Mouse (Mus musculus) liver, adult 2 months (tissue): ENCODE data around the gene Actr1a. TPM values are rescaled to one million over a fixed set of nuclear protein-coding genes. Genes with fewer than 3 reads are reported as not detected.

Experiments used
- DNase-seq: peaks from one replicate; pipeline ENCODE4 v3.0.0-alpha.2; 2011; ENCODE audit warnings: low read depth, low spot score; ENCODE audit errors: extremely low read depth
- H3K27ac ChIP-seq: fragments of 200-500 bp; replicated peaks from 2 replicates; pipeline ENCODE4 v1.5.1; 2012; ENCODE audit warnings: low read depth, mild to moderate bottlenecking, control low read depth, inconsistent platforms, low read length; ENCODE audit not compliant: insufficient read depth
- H3K27me3 ChIP-seq: fragments of 200-500 bp; 2 replicates; pipeline ENCODE4 v1.6.1; 2012; ENCODE audit warnings: mild to moderate bottlenecking, moderate library complexity, low read length, inconsistent platforms; ENCODE audit not compliant: control insufficient read depth, insufficient read depth
- H3K36me3 ChIP-seq: fragments of 200-500 bp; 2 replicates; pipeline ENCODE4 v1.6.1; 2012; ENCODE audit warnings: low read length, inconsistent platforms; ENCODE audit not compliant: control insufficient read depth, insufficient read depth
- H3K4me1 ChIP-seq: fragments of 200-500 bp; 2 replicates; pipeline ENCODE4 v1.6.1; 2011; ENCODE audit warnings: low read length; ENCODE audit not compliant: control insufficient read depth, insufficient read depth
- H3K4me3 ChIP-seq: fragments of 200-500 bp; 2 replicates; pipeline ENCODE4 v1.5.1; 2011; ENCODE audit warnings: low read depth, mild to moderate bottlenecking, control low read depth, low read length, moderate library complexity; ENCODE audit not compliant: insufficient read depth
- H3K79me2 ChIP-seq: fragments of 200-500 bp; 2 replicates; pipeline ENCODE4 v1.6.1; 2012; ENCODE audit warnings: inconsistent platforms, mild to moderate bottlenecking, low read length, moderate library complexity; ENCODE audit not compliant: control insufficient read depth, insufficient read depth
- H3K9ac ChIP-seq: fragments of 200-500 bp; 2 replicates; pipeline ENCODE4 v1.6.1; 2012; ENCODE audit warnings: low read depth, mild to moderate bottlenecking, control low read depth, inconsistent platforms, low read length
- CTCF ChIP-seq: fragments of 200-500 bp; IDR thresholded peaks from 2 replicates; pipeline ENCODE4 v1.5.1; 2011; ENCODE audit warnings: low read depth, low read length, control low read depth
- POLR2A ChIP-seq: fragments of 200-500 bp; IDR thresholded peaks from 2 replicates; pipeline ENCODE4 v1.6.1; 2011; ENCODE audit warnings: low read length, control low read depth; ENCODE audit not compliant: insufficient read depth; ENCODE audit errors: extremely low read depth
- WGBS: fragments of 180-500 bp; shearing (Covaris S2); methylation state at CpG from one replicate; pipeline ENCODE4 v1.1.7; 2018; 5-methylcytosine and 5-hydroxymethylcytosine counted together
- polyA plus RNA-seq: library from polyadenylated mRNA; depleted of rRNA; stranded (reverse); fragments of >200 nt; gene quantifications from 2 replicates; pipeline ENCODE4 v1.2.3, GENCODE M21; 2012; rRNA removed
- total RNA-seq: library from RNA; depleted of rRNA; stranded (reverse); fragments of >200 nt; gene quantifications from 2 replicates; pipeline ENCODE4 v1.2.3, GENCODE M21; 2014; rRNA removed

Gene Actr1a
- total and polyA plus RNA-seq, 2 experiments, result 32.5 to 46.2 TPM

- Histone ChIP-seq H3K4me1 (peaks cover 9% of the 10 kb centered on the region), H3K27ac (peak overlapping the region; percentile 70; the same call in 1 of the 2 replicates), H3K4me3 (peak overlapping the region; percentile 69), H3K79me2 (no peaks in the 10 kb centered on the region), H3K36me3 (no peaks in the 10 kb centered on the region), H3K27me3 (peaks cover 3% of the 10 kb centered on the region; the same call in 1 of the 2 replicates), H3K9ac (peak overlapping the region; percentile 75)
- no peak for TF ChIP-seq POLR2A
- TF ChIP-seq CTCF, result no peak
- peak; percentile 5 for DNase-seq
- 4% methylated on average over 54 of the region's 54 CpGs for WGBS
Observed at GRCm38 (mm10) chr19:46329031-46329641, 66.4 kb downstream of the Actr1a start.

GRCm38 (mm10) chr19:46328081-46329030, 67.2 kb downstream of the Actr1a start, which contains the start of gene Fbxl15:
TSS of gene Fbxl15 (plus strand) at chr19:46328184.
- DNase-seq, result peak; percentile 83
- H3K79me2 ChIP-seq, result no peaks in the 10 kb centered on the region
- H3K36me3 ChIP-seq, result no peaks in the 10 kb centered on the region
- H3K27me3 ChIP-seq, result peaks cover 3% of the 10 kb centered on the region; the same call in 1 of the 2 replicates
- under 1% methylated on average over 81 of the region's 81 CpGs for WGBS
- H3K4me1 ChIP-seq, result peaks cover 9% of the 10 kb centered on the region
- peak within 1 kb of the TSS; percentile 70 for H3K27ac ChIP-seq
- TF ChIP-seq CTCF, result no peak
- TF ChIP-seq POLR2A, result peak; percentile 31
- H3K4me3 ChIP-seq, result peak within 1 kb of the TSS; percentile 69
- peak within 1 kb of the TSS; percentile 75 for H3K9ac ChIP-seq

- H3K9ac ChIP-seq, result no peak overlapping the region
- peaks cover 9% of the 10 kb centered on the region for H3K4me1 ChIP-seq
- no peak for DNase-seq
- peaks cover 3% of the 10 kb centered on the region; the same call in 1 of the 2 replicates for H3K27me3 ChIP-seq
- WGBS, result 18% methylated on average over 14 of the region's 14 CpGs
- no peaks in the 10 kb centered on the region for H3K36me3 ChIP-seq
- TF ChIP-seq CTCF, result no peak
- no peak for TF ChIP-seq POLR2A
- no peaks in the 10 kb centered on the region for H3K79me2 ChIP-seq
- H3K4me3 ChIP-seq, result peak overlapping the region; percentile 69; the same call in 1 of the 2 replicates
- no peak overlapping the region for H3K27ac ChIP-seq
Observed at GRCm38 (mm10) chr19:46327531-46328064, 68.0 kb downstream of the Actr1a start.

Other genes starting within 250 kb of the Actr1a start
- gene Pitx3, start 247.4 kb downstream of the Actr1a start, total RNA-seq, result not detected in 2 replicates
- gene Pitx3, start 247.4 kb downstream of the Actr1a start, polyA plus RNA-seq, result not detected in 2 replicates
- 25.0 and 25.7 TPM in 2 replicates for gene Gbf1, start 243.2 kb downstream of the Actr1a start, total RNA-seq
- gene Gbf1, start 243.2 kb downstream of the Actr1a start, polyA plus RNA-seq, result 49.3 and 58.1 TPM in 2 replicates
- 3.7 and 4.7 TPM in 2 replicates for gene Nfkb2, start 91.4 kb downstream of the Actr1a start, total RNA-seq
- gene Nfkb2, start 91.4 kb downstream of the Actr1a start, polyA plus RNA-seq, result 8.1 and 9.3 TPM in 2 replicates
- 0.27 and 0.46 TPM in 2 replicates for gene Psd, start 68.6 kb downstream of the Actr1a start, total RNA-seq
- 0.57 and 0.71 TPM in 2 replicates for gene Psd, start 68.6 kb downstream of the Actr1a start, polyA plus RNA-seq
- 6.2 and 6.4 TPM in 2 replicates for gene Fbxl15, start 67.6 kb downstream of the Actr1a start, total RNA-seq
- 15.1 and 22.6 TPM in 2 replicates for gene Fbxl15, start 67.6 kb downstream of the Actr1a start, polyA plus RNA-seq
- 19.5 and 21.7 TPM in 2 replicates for gene Cuedc2, start 57.0 kb downstream of the Actr1a start, total RNA-seq
- 24.6 and 25.1 TPM in 2 replicates for gene Cuedc2, start 57.0 kb downstream of the Actr1a start, polyA plus RNA-seq
- gene Mfsd13a, start 54.6 kb downstream of the Actr1a start, total RNA-seq, result 1.2 and 1.3 TPM in 2 replicates
- 17.9 and 22.0 TPM in 2 replicates for gene Mfsd13a, start 54.6 kb downstream of the Actr1a start, polyA plus RNA-seq
- gene 2310034G01Rik, start 45.4 kb downstream of the Actr1a start, total RNA-seq, result 0.09 and 0.40 TPM in 2 replicates
- 0.10 and 0.25 TPM in 2 replicates for gene 2310034G01Rik, start 45.4 kb downstream of the Actr1a start, polyA plus RNA-seq
- 1.1 and 2.3 TPM in 2 replicates for gene Sufu, start 1.1 kb upstream of the Actr1a start, total RNA-seq
- gene Sufu, start 1.1 kb upstream of the Actr1a start, polyA plus RNA-seq, result 2.8 and 3.2 TPM in 2 replicates
- 7.3 and 9.9 TPM in 2 replicates for gene Trim8, start 106.0 kb upstream of the Actr1a start, total RNA-seq
- gene Trim8, start 106.0 kb upstream of the Actr1a start, polyA plus RNA-seq, result 17.7 and 20.0 TPM in 2 replicates
- gene Arl3, start 177.4 kb upstream of the Actr1a start, total RNA-seq, result 21.9 and 25.1 TPM in 2 replicates
- gene Arl3, start 177.4 kb upstream of the Actr1a start, polyA plus RNA-seq, result 8.7 and 12.7 TPM in 2 replicates
- gene Sfxn2, start 177.6 kb upstream of the Actr1a start, total RNA-seq, result 33.8 and 34.6 TPM in 2 replicates
- 13.9 and 15.1 TPM in 2 replicates for gene Sfxn2, start 177.6 kb upstream of the Actr1a start, polyA plus RNA-seq
- gene Wbp1l, start 203.3 kb upstream of the Actr1a start, total RNA-seq, result 66.7 and 90.9 TPM in 2 replicates
- gene Wbp1l, start 203.3 kb upstream of the Actr1a start, polyA plus RNA-seq, result 140 and 169 TPM in 2 replicates